Mouse (Mus musculus) MEL (cell line): ENCODE results near the gene Ldah. TPM values are rescaled to one million over a fixed set of nuclear protein-coding genes. Genes with fewer than 3 reads are reported as not detected.

Experiments used
- DNase-seq: peaks from one replicate; pipeline ENCODE4 v3.0.0; 2011; ENCODE audit warnings: low read depth, low spot score
- H3K27ac ChIP-seq: 2 replicates; pipeline ENCODE4 v1.5.1; 2012; ENCODE audit warnings: low read depth, mild to moderate bottlenecking, control low read depth, low read length, moderate library complexity; ENCODE audit not compliant: control insufficient read depth
- H3K27me3 ChIP-seq, 2 experiments: fragments of 150-350 bp in 1 of 2; sonication (generic) in 1 of 2; 2 replicates each; pipeline ENCODE4 v1.6.1; 2012; ENCODE audit warnings: low read length in 2 of 2, mild to moderate bottlenecking in 2 of 2, improper control_type of control experiment in 1 of 2, moderate library complexity in 1 of 2; ENCODE audit not compliant: insufficient read depth in 2 of 2, control insufficient read depth in 1 of 2
- H3K36me3 ChIP-seq, 2 experiments: 2 replicates each; pipeline ENCODE4 v1.6.1; 2012 to 2014; ENCODE audit warnings: low read length in 2 of 2, improper control_type of control experiment in 1 of 2, inconsistent platforms in 1 of 2, mild to moderate bottlenecking in 1 of 2; ENCODE audit not compliant: insufficient read depth in 2 of 2, control insufficient read depth in 1 of 2
- H3K4me1 ChIP-seq, 2 experiments: fragments of 150-350 bp in 1 of 2; sonication (generic) in 1 of 2; 2 replicates each; pipeline ENCODE4 v1.6.1; 2012; ENCODE audit warnings: low read length in 2 of 2, improper control_type of control experiment in 1 of 2, mild to moderate bottlenecking in 1 of 2; ENCODE audit not compliant: insufficient read depth in 2 of 2, control insufficient read depth in 1 of 2
- H3K4me3 ChIP-seq, 2 experiments: fragments of 150-350 bp in 1 of 2; sonication (generic) in 1 of 2; 2 replicates each; pipeline ENCODE4 v1.5.1; 2012; ENCODE audit warnings: low read depth in 2 of 2, low read length in 2 of 2, mild to moderate bottlenecking in 2 of 2, moderate library complexity in 2 of 2, control low read depth in 1 of 2, improper control_type of control experiment in 1 of 2; ENCODE audit not compliant: control insufficient read depth in 1 of 2, insufficient read depth in 1 of 2
- H3K79me2 ChIP-seq: 2 replicates; pipeline ENCODE4 v1.6.1; 2012; ENCODE audit warnings: mild to moderate bottlenecking, low read length, moderate library complexity; ENCODE audit not compliant: control insufficient read depth, poor library complexity, insufficient read depth
- H3K9ac ChIP-seq: 2 replicates; pipeline ENCODE4 v1.6.1; 2012; ENCODE audit warnings: low read depth, mild to moderate bottlenecking, control low read depth, low read length, moderate library complexity; ENCODE audit not compliant: control insufficient read depth, poor library complexity, severe bottlenecking
- H3K9me3 ChIP-seq: fragments of 150-350 bp; sonication (generic); replicated peaks from 2 replicates; pipeline ENCODE4 v1.6.1; 2012; ENCODE audit warnings: mild to moderate bottlenecking, low read length, improper control_type of control experiment, moderate library complexity; ENCODE audit not compliant: insufficient read depth
- CHD1 ChIP-seq: IDR thresholded peaks from 2 replicates; pipeline ENCODE4 v1.6.1; 2012; ENCODE audit warnings: low read depth, mild to moderate bottlenecking, inconsistent platforms, low read length, improper control_type of control experiment
- CTCF ChIP-seq, 3 experiments: IDR thresholded peaks in 2 of 3; conservative IDR thresholded peaks in 1 of 3; 2 replicates each; pipeline ENCODE4 v1.5.1; 2011 to 2012; ENCODE audit warnings: low read length in 3 of 3, low read depth in 2 of 3, mild to moderate bottlenecking in 2 of 3, improper control_type of control experiment in 1 of 3, inconsistent platforms in 1 of 3, mixed read lengths in 1 of 3, moderate library complexity in 1 of 3; ENCODE audit not compliant: control insufficient read depth in 1 of 3, insufficient read depth in 1 of 3, poor library complexity in 1 of 3, severe bottlenecking in 1 of 3
- ELF1 ChIP-seq: IDR thresholded peaks from 2 replicates; pipeline ENCODE4 v1.6.1; 2014; ENCODE audit warnings: low read depth, mild to moderate bottlenecking, inconsistent platforms, low read length, improper control_type of control experiment, moderate library complexity
- JUND ChIP-seq: IDR thresholded peaks from 2 replicates; pipeline ENCODE4 v1.6.1; 2011; ENCODE audit warnings: low read depth, mild to moderate bottlenecking, improper control_type of control experiment, low read length
- KAT2A ChIP-seq: conservative IDR thresholded peaks from 2 replicates; pipeline ENCODE4 v1.6.1; 2012; ENCODE audit warnings: low read depth, low read length, improper control_type of control experiment, inconsistent platforms
- MAX ChIP-seq: IDR thresholded peaks from 2 replicates; pipeline ENCODE4 v1.6.1; 2011; ENCODE audit warnings: low read length, improper control_type of control experiment
- MEF2A ChIP-seq: IDR thresholded peaks from 2 replicates; pipeline ENCODE4 v1.6.1; 2014; ENCODE audit warnings: low read depth, mild to moderate bottlenecking, inconsistent platforms, low read length, improper control_type of control experiment; ENCODE audit not compliant: poor library complexity, insufficient replicate concordance, severe bottlenecking; ENCODE audit errors: extremely low read depth
- MXI1 ChIP-seq: IDR thresholded peaks from 2 replicates; pipeline ENCODE4 v1.6.1; 2011; ENCODE audit warnings: mild to moderate bottlenecking, low read depth, low read length, improper control_type of control experiment
- MYB ChIP-seq: IDR thresholded peaks from 2 replicates; pipeline ENCODE4 v1.6.1; 2011; ENCODE audit warnings: mild to moderate bottlenecking, low read depth, low read length, improper control_type of control experiment
- NRF1 ChIP-seq: IDR thresholded peaks from 2 replicates; pipeline ENCODE4 v1.6.1; 2014; ENCODE audit warnings: low read depth, mild to moderate bottlenecking, inconsistent platforms, low read length, improper control_type of control experiment, moderate library complexity; ENCODE audit not compliant: poor library complexity, insufficient read depth, severe bottlenecking
- POLR2AphosphoS2 ChIP-seq: IDR thresholded peaks from 2 replicates; pipeline ENCODE4 v1.6.1; 2011; ENCODE audit warnings: low read length, improper control_type of control experiment
- SMC3 ChIP-seq: IDR thresholded peaks from 2 replicates; pipeline ENCODE4 v1.6.1; 2011; ENCODE audit warnings: low read depth, low read length, improper control_type of control experiment
- UBTF ChIP-seq: IDR thresholded peaks from 2 replicates; pipeline ENCODE4 v1.6.1; 2012; ENCODE audit warnings: low read depth, mild to moderate bottlenecking, inconsistent platforms, low read length, improper control_type of control experiment, moderate library complexity, borderline replicate concordance; ENCODE audit not compliant: insufficient read depth
- USF1 ChIP-seq: IDR thresholded peaks from 2 replicates; pipeline ENCODE4 v1.6.1; 2014; ENCODE audit warnings: low read depth, mild to moderate bottlenecking, inconsistent platforms, low read length, improper control_type of control experiment, moderate library complexity
- USF2 ChIP-seq, 2 experiments: IDR thresholded peaks; 2 replicates each; pipeline ENCODE4 v1.6.1; 2011 to 2012; ENCODE audit warnings: improper control_type of control experiment in 2 of 2, low read length in 2 of 2, borderline replicate concordance in 1 of 2, inconsistent platforms in 1 of 2, low read depth in 1 of 2, mild to moderate bottlenecking in 1 of 2; ENCODE audit not compliant: insufficient read depth in 1 of 2
- ZKSCAN1 ChIP-seq: IDR thresholded peaks from 2 replicates; pipeline ENCODE4 v1.6.1; 2012; ENCODE audit warnings: low read depth, mild to moderate bottlenecking, inconsistent platforms, low read length, improper control_type of control experiment, moderate library complexity
- ZMIZ1 ChIP-seq: IDR thresholded peaks from 2 replicates; pipeline ENCODE4 v1.6.1; 2012; ENCODE audit warnings: low read depth, mild to moderate bottlenecking, inconsistent platforms, low read length, improper control_type of control experiment, moderate library complexity
- ZNF384 ChIP-seq: IDR thresholded peaks from 2 replicates; pipeline ENCODE4 v1.6.1; 2012; ENCODE audit warnings: low read depth, mild to moderate bottlenecking, inconsistent platforms, low read length, improper control_type of control experiment
- polyA plus RNA-seq, 2 experiments: library from polyadenylated mRNA; stranded (reverse) in 1 of 2; unstranded in 1 of 2; fragments of >175 nt in 1 of 2; fragments of >200 nt in 1 of 2; gene quantifications; 2 replicates each; pipeline versions ENCODE4 v1.2.1 to v1.2.4; 2012; ENCODE audit warnings: low replicate concordance in 2 of 2, low read depth in 1 of 2; ENCODE audit not compliant: insufficient read length in 2 of 2, insufficient read depth in 1 of 2, missing spikeins in 1 of 2
- total RNA-seq: library from RNA; depleted of rRNA; stranded (reverse); fragments of 300-350 nt; gene quantifications from 2 replicates; pipeline ENCODE4 v1.2.3, GENCODE M21; 2012

Gene Ldah
- total and polyA plus RNA-seq, 3 experiments = 28.6 to 132 (median 44.2) TPM

DNA sequence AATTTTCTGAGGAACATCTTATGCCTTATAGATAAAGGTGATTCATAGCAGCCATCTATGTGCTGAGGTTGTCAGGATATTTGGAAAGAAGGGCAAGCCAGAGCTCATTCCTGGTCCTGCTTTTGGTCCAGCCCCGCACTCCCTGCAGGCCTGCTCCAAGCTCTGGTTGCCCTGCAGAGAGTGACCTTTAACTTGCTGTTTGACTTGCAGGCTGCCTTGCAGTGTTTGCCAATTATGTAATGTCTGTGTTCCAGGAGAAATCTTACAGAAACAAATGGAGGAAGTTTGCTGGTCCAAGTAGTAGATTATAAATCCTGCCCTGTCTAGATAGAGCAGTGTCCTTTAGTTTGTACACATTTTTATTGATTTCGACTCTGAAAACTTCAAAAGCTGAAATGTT is 63.5 kb downstream of the Ldah start:
- H3K36me3 ChIP-seq = no peaks in the 10 kb centered on the region

DNA sequence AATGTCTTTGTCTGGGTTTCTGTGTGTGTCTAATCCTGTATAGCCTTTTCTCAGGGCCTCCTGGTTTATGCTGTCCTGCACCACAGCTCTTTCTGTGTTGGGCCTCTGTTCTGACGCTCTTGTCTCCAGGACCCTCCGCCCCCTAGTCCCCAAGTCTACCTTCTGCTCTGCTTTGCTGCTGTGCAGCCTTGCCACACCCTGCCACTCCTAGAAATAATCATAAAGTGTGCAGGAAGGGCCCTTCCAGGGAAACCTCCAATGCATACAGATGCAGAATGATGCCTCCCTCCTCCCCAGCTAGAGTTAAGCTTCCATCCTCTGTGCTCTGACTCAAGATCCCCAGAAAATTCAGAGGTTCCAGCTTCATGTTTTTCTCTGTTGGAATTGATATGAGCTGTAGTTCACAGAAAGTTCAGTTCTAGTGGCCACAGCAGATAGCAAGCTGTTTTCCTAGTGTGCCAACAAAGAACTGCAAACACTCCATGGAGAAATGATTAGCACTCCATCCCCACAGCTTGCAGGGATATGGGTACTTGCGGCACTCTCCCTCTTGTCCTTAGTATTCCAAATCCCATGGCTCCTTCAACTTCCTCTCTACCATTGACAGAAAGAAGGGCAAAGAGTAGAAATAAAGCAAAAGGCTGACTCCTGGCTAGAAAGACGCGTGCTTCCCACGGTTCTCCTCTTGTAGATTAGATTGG is 65.7 kb downstream of the Ldah start:
- Histone ChIP-seq H3K4me1 (no peaks in the 10 kb centered on the region), H3K9ac (no peak overlapping the region), H3K36me3 (peaks cover 0 to 2% of the 10 kb centered on the region in 2 experiments; a peak in 2 of 4 replicates), H3K79me2 (no peaks in the 10 kb centered on the region), H3K4me3 (no peak overlapping the region), H3K27me3 (no peaks in the 10 kb centered on the region), H3K27ac (no peak overlapping the region), H3K9me3 (no peaks in the 10 kb centered on the region)
- no peak for DNase-seq
- TF ChIP-seq UBTF (no peak), ELF1 (no peak), ZMIZ1 (no peak), MAX (no peak), MEF2A (no peak), CTCF (IDR thresholded peaks at IDR 0.05 in 2 of 3, conservative IDR thresholded peaks at IDR 0.05 in 1 of 3; ENCODE audit: control insufficient read depth in 1 of 3, insufficient read depth in 1 of 3, low read depth in 2 of 3, low read length in 3 of 3, poor library complexity in 1 of 3, severe bottlenecking in 1 of 3) (no peak), MYB (no peak), POLR2AphosphoS2 (no peak), KAT2A (no peak), MXI1 (no peak), SMC3 (no peak), JUND (no peak), NRF1 (no peak), USF1 (no peak), ZNF384 (no peak), CHD1 (no peak)

More for the DNA sequence above, 63.5 kb downstream of the Ldah start:
- H3K9ac ChIP-seq = no peak overlapping the region
- H3K27ac ChIP-seq = no peak overlapping the region
- TF ChIP-seq ZKSCAN1 (no peak), ZMIZ1 (no peak), CHD1 (no peak), MEF2A (no peak), USF2 (IDR thresholded peaks at IDR 0.05; ENCODE audit: borderline replicate concordance in 1 of 2, insufficient read depth in 1 of 2, low read depth in 1 of 2, low read length in 2 of 2) (no peak)
- DNase-seq = no peak
- H3K4me1 ChIP-seq = no peaks in the 10 kb centered on the region
- H3K4me3 ChIP-seq = no peak overlapping the region
- H3K79me2 ChIP-seq = no peaks in the 10 kb centered on the region
- H3K9me3 ChIP-seq = no peaks in the 10 kb centered on the region
- no peaks in the 10 kb centered on the region for H3K27me3 ChIP-seq
